Mouse (Mus musculus): ENCODE data around the gene Rbfox2. TPM values are rescaled to one million over a fixed set of nuclear protein-coding genes. Genes with fewer than 3 reads are reported as not detected.
A peak's percentile ranks its signal among the peaks of the same experiment; 100 is the strongest.

Gene Rbfox2
- polyA plus RNA-seq, 1 experiment from 2014 or later: 136 TPM

DNA sequence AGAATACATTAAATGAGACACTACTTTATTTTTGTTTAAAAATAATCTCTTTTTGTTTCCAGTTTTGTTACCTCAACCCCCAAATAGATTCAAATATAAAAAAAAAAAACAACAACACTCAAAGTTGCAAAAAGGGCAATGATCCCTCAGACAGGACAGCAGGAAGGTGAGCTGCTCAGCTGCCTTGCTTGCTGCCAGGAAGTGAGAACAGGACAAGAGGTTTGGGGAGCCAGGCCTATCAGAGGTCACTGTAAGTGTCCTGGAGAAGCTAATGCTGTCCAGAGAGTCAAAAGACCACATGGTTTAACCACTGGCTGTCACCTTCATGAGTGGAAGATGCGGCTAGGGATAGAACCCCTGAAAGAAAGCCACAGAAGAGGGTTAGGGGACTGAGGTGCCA lies 161.8 kb downstream of the Rbfox2 start:
- H3K4me3 ChIP-seq: no peak overlapping the region
- peaks cover 96% of the 10 kb centered on the region for H3K4me1 ChIP-seq (replicated peaks)
- H3K9ac ChIP-seq: no peak overlapping the region
- H3K4me2 ChIP-seq: no peak overlapping the region
- H3K9me3 ChIP-seq: no peaks in the 10 kb centered on the region
- WGBS: 100% methylated on average over 1 of the region's 1 CpGs
- peaks cover 4% of the 10 kb centered on the region; the same call in 1 of the 2 replicates for H3K36me3 ChIP-seq
- H3K27me3 ChIP-seq: no peaks in the 10 kb centered on the region
- no peak overlapping the region for H3K27ac ChIP-seq (replicated peaks)
- no peak for ATAC-seq (ENCODE audit: low read depth)

GRCm38 (mm10) chr15:77142787-77143186 lies 164.0 kb downstream of the Rbfox2 start:
- H3K4me1 ChIP-seq (replicated peaks): peaks cover 92% of the 10 kb centered on the region
- 87% methylated on average over 5 of the region's 5 CpGs for WGBS
- no peak overlapping the region for H3K4me3 ChIP-seq
- H3K27ac ChIP-seq (replicated peaks): no peak overlapping the region
- no peak overlapping the region for H3K4me2 ChIP-seq
- no peaks in the 10 kb centered on the region for H3K27me3 ChIP-seq
- ATAC-seq (ENCODE audit: low read depth): no peak
- H3K9me3 ChIP-seq: no peaks in the 10 kb centered on the region
- H3K9ac ChIP-seq: no peak overlapping the region; the same call in 1 of the 2 replicates
- peaks cover 4% of the 10 kb centered on the region; the same call in 1 of the 2 replicates for H3K36me3 ChIP-seq

DNA sequence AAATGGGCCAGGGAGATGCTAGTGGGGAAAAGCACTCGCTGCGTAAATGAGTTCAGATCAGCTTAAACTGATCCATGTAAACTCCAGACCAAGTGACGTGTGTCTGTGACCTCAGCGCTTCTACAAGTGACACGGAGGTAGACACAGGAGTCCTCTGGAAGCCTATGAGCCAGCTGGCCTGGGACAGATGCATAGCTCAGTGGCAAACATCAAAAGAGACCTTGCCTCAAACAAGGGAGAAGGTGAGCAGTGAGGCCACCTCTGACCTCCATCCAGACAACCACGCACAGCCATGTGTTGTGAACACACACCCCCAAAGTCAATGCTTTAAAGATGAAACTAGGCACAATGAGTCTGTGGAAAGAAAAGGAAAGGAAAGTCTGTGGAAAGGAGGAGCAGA lies 164.5 kb downstream of the Rbfox2 start:
- Histone ChIP-seq H3K27ac (replicated peaks) (no peak overlapping the region), H3K9me3 (no peaks in the 10 kb centered on the region), H3K9ac (peak overlapping the region; percentile 17; the same call in 1 of the 2 replicates), H3K27me3 (no peaks in the 10 kb centered on the region), H3K4me2 (no peak overlapping the region), H3K4me3 (no peak overlapping the region), H3K4me1 (replicated peaks) (peaks cover 89% of the 10 kb centered on the region), H3K36me3 (peaks cover 4% of the 10 kb centered on the region; the same call in 1 of the 2 replicates)
- 76% methylated on average over 6 of the region's 6 CpGs for WGBS
- ATAC-seq (ENCODE audit: low read depth): no peak

DNA sequence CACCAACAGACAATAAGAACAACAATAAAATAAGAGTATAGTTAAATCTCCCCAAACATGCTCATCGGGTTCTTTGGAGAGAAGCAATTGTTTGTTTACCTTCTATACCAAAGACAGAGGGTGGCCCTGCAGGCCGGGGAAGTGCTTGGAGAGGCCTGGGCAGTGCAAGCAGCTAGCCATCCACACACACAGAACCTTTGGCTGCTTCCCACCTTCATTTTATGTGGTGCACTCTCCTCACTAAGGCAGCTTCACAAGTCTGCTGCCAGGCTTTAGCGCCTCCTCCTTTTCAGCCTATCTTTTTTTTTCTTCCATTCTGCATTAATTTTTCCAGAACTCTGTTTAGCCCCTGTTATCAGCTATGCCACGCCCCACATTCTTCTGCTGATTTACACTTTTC lies 165.1 kb downstream of the Rbfox2 start:
- no peaks in the 10 kb centered on the region for H3K9me3 ChIP-seq
- no peak for ATAC-seq (ENCODE audit: low read depth)
- peaks cover 4% of the 10 kb centered on the region; the same call in 1 of the 2 replicates for H3K36me3 ChIP-seq
- peaks cover 88% of the 10 kb centered on the region for H3K4me1 ChIP-seq (replicated peaks)
- H3K4me3 ChIP-seq: no peak overlapping the region
- H3K9ac ChIP-seq: no peak overlapping the region
- H3K4me2 ChIP-seq: no peak overlapping the region
- no peaks in the 10 kb centered on the region for H3K27me3 ChIP-seq
- WGBS: 68% methylated on average over 4 of the region's 4 CpGs
- H3K27ac ChIP-seq (replicated peaks): no peak overlapping the region

DNA sequence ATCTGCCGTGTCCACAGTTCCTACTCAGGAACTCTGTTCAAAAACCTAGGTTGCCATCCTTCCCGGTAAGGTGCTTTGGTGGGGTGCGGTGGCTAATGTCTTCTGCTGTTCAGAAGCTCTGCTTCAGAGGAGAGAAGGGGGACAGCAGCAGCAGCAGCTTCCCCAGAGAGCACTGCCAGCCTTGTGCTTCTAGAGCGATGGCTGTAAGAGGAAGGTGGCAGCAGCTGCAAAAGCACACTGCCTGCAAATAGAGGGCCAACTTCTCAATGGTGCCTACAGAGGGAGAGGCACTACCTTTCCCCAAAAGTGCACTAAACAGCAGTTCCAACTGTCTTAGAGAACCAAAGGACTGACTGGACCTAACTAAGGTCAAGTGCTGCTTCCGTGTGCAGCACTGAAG lies 168.5 kb downstream of the Rbfox2 start:
- no peak for ATAC-seq (ENCODE audit: low read depth)
- WGBS: 65% methylated on average over 5 of the region's 5 CpGs
- H3K9ac ChIP-seq: no peak overlapping the region
- H3K27ac ChIP-seq (replicated peaks): peak overlapping the region; percentile 24
- H3K4me3 ChIP-seq: no peak overlapping the region
- H3K36me3 ChIP-seq: peaks cover 17% of the 10 kb centered on the region
- no peaks in the 10 kb centered on the region for H3K27me3 ChIP-seq
- no peak overlapping the region for H3K4me2 ChIP-seq
- H3K9me3 ChIP-seq: no peaks in the 10 kb centered on the region
- peaks cover 55% of the 10 kb centered on the region for H3K4me1 ChIP-seq (replicated peaks)

DNA sequence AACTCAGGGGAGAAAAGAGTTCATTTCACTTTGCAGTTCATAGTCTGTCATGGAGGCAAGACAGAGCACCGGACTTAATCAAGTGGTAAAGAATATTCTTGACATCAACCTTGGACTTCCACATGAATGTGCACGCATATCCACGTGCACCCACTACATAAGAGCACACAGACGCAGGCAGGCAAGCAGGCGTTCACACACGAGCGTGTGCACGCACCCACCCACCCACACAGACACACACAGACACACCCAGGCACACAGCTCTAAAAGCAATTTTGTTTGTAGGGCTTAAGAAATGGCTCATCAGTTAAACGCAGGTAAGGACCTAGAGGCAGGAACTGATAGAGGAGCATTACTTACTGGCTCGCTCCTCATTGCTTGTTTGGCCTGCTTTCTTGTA lies 172.3 kb downstream of the Rbfox2 start:
- no peaks in the 10 kb centered on the region for H3K27me3 ChIP-seq
- no peak overlapping the region for H3K9ac ChIP-seq
- no peak for ATAC-seq (ENCODE audit: low read depth)
- H3K27ac ChIP-seq (replicated peaks): no peak overlapping the region
- H3K4me1 ChIP-seq (replicated peaks): peaks cover 17% of the 10 kb centered on the region
- no peaks in the 10 kb centered on the region for H3K9me3 ChIP-seq
- no peak overlapping the region for H3K4me2 ChIP-seq
- 96% methylated on average over 10 of the region's 10 CpGs for WGBS
- peaks cover 44% of the 10 kb centered on the region for H3K36me3 ChIP-seq
- no peak overlapping the region for H3K4me3 ChIP-seq

GRCm38 (mm10) chr15:77129154-77129553 lies 177.7 kb downstream of the Rbfox2 start:
- 79% methylated on average over 8 of the region's 8 CpGs for WGBS
- Histone ChIP-seq H3K4me1 (replicated peaks) (peaks cover 4% of the 10 kb centered on the region; the same call in 1 of the 2 replicates), H3K4me3 (no peak overlapping the region), H3K27ac (replicated peaks) (no peak overlapping the region), H3K27me3 (no peaks in the 10 kb centered on the region), H3K9ac (no peak overlapping the region), H3K9me3 (no peaks in the 10 kb centered on the region), H3K4me2 (no peak overlapping the region), H3K36me3 (peaks cover 59% of the 10 kb centered on the region)
- ATAC-seq (ENCODE audit: low read depth): no peak

DNA sequence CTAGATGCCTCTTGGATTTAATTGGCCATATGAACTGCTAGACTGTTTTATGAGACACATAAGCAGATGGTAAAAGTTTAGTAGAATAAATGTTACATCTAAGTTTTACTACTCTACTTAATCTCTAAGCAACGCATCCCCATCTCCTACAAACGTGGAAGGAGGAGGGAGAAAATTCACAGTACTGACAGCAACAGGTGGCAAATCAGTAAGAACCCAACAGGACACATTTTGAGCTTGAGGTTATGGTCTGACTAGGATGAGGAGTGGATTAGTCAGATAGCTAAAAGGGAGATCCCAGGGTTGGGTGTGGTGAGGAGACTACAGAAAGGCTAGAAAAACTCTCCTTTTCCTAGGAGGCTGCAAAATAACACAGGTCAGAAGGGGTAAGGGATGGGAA lies 179.1 kb downstream of the Rbfox2 start:
- Histone ChIP-seq H3K27me3 (no peaks in the 10 kb centered on the region), H3K9me3 (no peaks in the 10 kb centered on the region), H3K4me1 (replicated peaks) (peaks cover 4% of the 10 kb centered on the region; the same call in 1 of the 2 replicates), H3K9ac (no peak overlapping the region), H3K4me3 (no peak overlapping the region), H3K36me3 (peaks cover 57% of the 10 kb centered on the region), H3K27ac (replicated peaks) (no peak overlapping the region), H3K4me2 (no peak overlapping the region)
- 77% methylated on average over 2 of the region's 2 CpGs for whole genome bisulfite sequencing
- no peak for ATAC-seq (ENCODE audit: low read depth)

GRCm38 (mm10) chr15:77126674-77127073 lies 180.1 kb downstream of the Rbfox2 start:
- no peak for ATAC-seq (ENCODE audit: low read depth)
- WGBS: 88% methylated on average over 3 of the region's 3 CpGs

GRCm38 (mm10) chr15:77124372-77125117 lies 182.3 kb downstream of the Rbfox2 start:
- H3K4me2 ChIP-seq: no peak overlapping the region
- no peak overlapping the region for H3K4me3 ChIP-seq
- ATAC-seq (ENCODE audit: low read depth): no peak
- WGBS: 95% methylated on average over 4 of the region's 4 CpGs
- no peaks in the 10 kb centered on the region for H3K27me3 ChIP-seq
- no peak overlapping the region for H3K9ac ChIP-seq
- H3K9me3 ChIP-seq: no peaks in the 10 kb centered on the region
- peaks cover 28% of the 10 kb centered on the region; the same call in 1 of the 2 replicates for H3K36me3 ChIP-seq
- H3K27ac ChIP-seq (replicated peaks): no peak overlapping the region
- peaks cover 4% of the 10 kb centered on the region; the same call in 1 of the 2 replicates for H3K4me1 ChIP-seq (replicated peaks)

More at GRCm38 (mm10) chr15:77126674-77127073, 180.1 kb downstream of the Rbfox2 start:
- H3K4me2 ChIP-seq: no peak overlapping the region
- H3K9me3 ChIP-seq: no peaks in the 10 kb centered on the region
- H3K4me3 ChIP-seq: no peak overlapping the region
- peaks cover 46% of the 10 kb centered on the region for H3K36me3 ChIP-seq
- H3K9ac ChIP-seq: no peak overlapping the region
- H3K4me1 ChIP-seq (replicated peaks): peaks cover 4% of the 10 kb centered on the region; the same call in 1 of the 2 replicates
- H3K27me3 ChIP-seq: no peaks in the 10 kb centered on the region
- H3K27ac ChIP-seq (replicated peaks): no peak overlapping the region

GRCm38 (mm10) chr15:77122824-77123223 lies 184.0 kb downstream of the Rbfox2 start:
- Histone ChIP-seq H3K9ac (no peak overlapping the region), H3K4me2 (no peak overlapping the region), H3K36me3 (peaks cover 17% of the 10 kb centered on the region), H3K4me1 (replicated peaks) (peaks cover 16% of the 10 kb centered on the region), H3K27me3 (no peaks in the 10 kb centered on the region), H3K4me3 (no peak overlapping the region), H3K9me3 (no peaks in the 10 kb centered on the region), H3K27ac (replicated peaks) (no peak overlapping the region)
- WGBS: 82% methylated on average over 2 of the region's 2 CpGs
- no peak for ATAC-seq (ENCODE audit: low read depth)

- H3K4me2 ChIP-seq: no peak overlapping the region
- peaks cover 21% of the 10 kb centered on the region for H3K4me1 ChIP-seq (replicated peaks)
- H3K9me3 ChIP-seq: no peaks in the 10 kb centered on the region
- no peak for ATAC-seq (ENCODE audit: low read depth)
- no peak overlapping the region for H3K27ac ChIP-seq (replicated peaks)
- no peaks in the 10 kb centered on the region for H3K27me3 ChIP-seq
- no peak overlapping the region for H3K4me3 ChIP-seq
- WGBS: 80% methylated on average over 6 of the region's 6 CpGs
- H3K36me3 ChIP-seq: peaks cover 14% of the 10 kb centered on the region
- no peak overlapping the region for H3K9ac ChIP-seq
Measured at GRCm38 (mm10) chr15:77122208-77122607, 184.6 kb downstream of the Rbfox2 start.
